In the genomic region with DNA sequence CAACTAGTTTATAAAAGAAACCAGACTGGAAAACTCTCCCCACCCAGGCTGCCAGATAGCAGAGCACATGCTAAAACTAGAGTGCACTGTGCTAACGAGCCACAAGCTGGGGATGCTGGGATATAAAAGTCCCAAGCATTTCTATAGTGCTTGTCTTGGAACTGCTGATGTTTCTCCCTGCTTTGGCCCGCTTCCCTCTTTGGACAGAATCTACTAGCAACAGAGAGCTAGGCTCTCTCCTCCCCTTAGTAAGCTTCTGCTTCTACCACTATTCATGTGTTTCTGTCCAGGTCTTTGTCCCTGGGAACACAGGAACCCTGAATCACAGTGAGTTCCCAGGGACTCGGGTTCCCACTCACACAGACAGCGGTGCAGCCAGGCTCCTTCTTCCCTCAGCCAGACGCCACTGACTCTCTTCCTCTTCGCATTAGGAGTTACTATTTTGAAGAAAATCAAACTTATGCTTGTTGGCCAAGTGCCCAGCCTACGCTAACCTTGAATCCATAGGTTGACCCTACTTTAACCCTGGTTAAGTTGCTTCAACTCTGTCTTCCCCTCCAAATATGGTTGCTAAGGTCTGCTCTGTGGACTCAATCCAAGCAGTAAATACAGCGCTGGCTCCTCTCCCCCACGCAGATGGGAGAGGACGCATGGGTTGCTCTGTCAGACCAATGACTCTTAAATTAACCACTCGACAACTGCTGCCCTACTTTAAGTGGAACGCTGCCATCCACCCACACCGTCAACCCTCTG, we compare ENCODE assay signal across 8 mouse cellular contexts.
A peak's percentile ranks its signal among the peaks of the same experiment; 100 is the strongest.
DNase-seq lines count a peak whose midpoint lies in the region; ATAC-seq and TF ChIP-seq lines count a peak whose summit lies in the region.

No protein-coding gene starts in this region.

- 24% methylated on average over 13 of the region's 13 CpGs for WGBS in lung, embryonic 14.5 days
- WGBS in lung, adult 2 months, result 37% methylated on average over 13 of the region's 13 CpGs

- peak; percentile 80 for ATAC-seq in lung, embryonic 14.5 days (ENCODE audit: insufficient read depth)

- peak overlapping the region; percentile 47 for H3K27ac ChIP-seq in lung, embryonic 14.5 days (ENCODE audit: low read depth)

- no peak for TF ChIP-seq POLR2A in lung, adult 2 months (IDR thresholded peaks at IDR 0.05; ENCODE audit: borderline replicate concordance, extremely low read depth, low read depth, low read length)

- H3K9me3 ChIP-seq in lung, embryonic 14.5 days (ENCODE audit: low read depth, low read length), result no peaks in the 10 kb centered on the region

- no peak overlapping the region for H3K4me2 ChIP-seq in lung, embryonic 14.5 days

- H3K27me3 ChIP-seq in lung, embryonic 14.5 days (ENCODE audit: insufficient read depth, low read length), result no peaks in the 10 kb centered on the region

- no peak for TF ChIP-seq CTCF in lung, embryonic 14.5 days (IDR thresholded peaks at IDR 0.05; ENCODE audit: low read depth)
- no peak for TF ChIP-seq CTCF in lung, adult 2 months (IDR thresholded peaks at IDR 0.05; ENCODE audit: insufficient read depth, low read length)

- peak; percentile 81 for DNase-seq in lung, embryonic 14.5 days
- DNase-seq in lung, adult 2 months, result no peak
- DNase-seq in cerebellum, postnatal 10 days, result peak; percentile 84 to 88
- peak; percentile 73 for DNase-seq in gastrocnemius, postnatal 25 days
- peak; percentile 56 to 61 for DNase-seq in kidney, postnatal 36 days
- peak; percentile 82 for DNase-seq in retina, postnatal 1 day
- no peak for DNase-seq in thymus, postnatal 4 days
- DNase-seq in embryo, embryonic 10.5 days (ENCODE audit: low spot score), result no peak

- H3K4me3 ChIP-seq in lung, embryonic 14.5 days (ENCODE audit: low read depth, low read length), result no peak overlapping the region
- no peak overlapping the region for H3K4me3 ChIP-seq in lung, adult 2 months (replicated peaks; ENCODE audit: extremely low read depth, low read depth, low read length)

- H3K36me3 ChIP-seq in lung, embryonic 14.5 days (ENCODE audit: insufficient read depth), result no peaks in the 10 kb centered on the region

- no peak overlapping the region for H3K9ac ChIP-seq in lung, embryonic 14.5 days

- H3K4me1 ChIP-seq in lung, embryonic 14.5 days (ENCODE audit: insufficient read depth), result peaks cover 9% of the 10 kb centered on the region
- no peaks in the 10 kb centered on the region for H3K4me1 ChIP-seq in lung, adult 2 months (ENCODE audit: control insufficient read depth, insufficient read depth, low read length)

Comparison
In these comparisons a context has a peak if more than half of its experiments do, and no peak if none do; other contexts are left out.
1. DNase-seq: peak in lung, embryonic 14.5 days (single experiment), cerebellum, postnatal 10 days (2 of 2), gastrocnemius, postnatal 25 days (single experiment), kidney, postnatal 36 days (2 of 2) and retina, postnatal 1 day (single experiment); none in lung, adult 2 months (single experiment), thymus, postnatal 4 days (single experiment) and embryo, embryonic 10.5 days (single experiment).